Mouse (Mus musculus) adrenal gland, adult 18-20 months (tissue): Measurements from ENCODE around the gene Gramd4. TPM values are rescaled to one million over a fixed set of nuclear protein-coding genes. Genes with fewer than 3 reads are reported as not detected.
"Not testable (repeated sequence)": the region's sequence is repeated elsewhere in the genome, so short reads cannot be mapped to it uniquely, and the experiment has no call there.

Experiments
- DNase-seq, 2 experiments: peaks; one replicate each; pipeline ENCODE4 v3.0.0; 2021 to 2022; ENCODE audit warnings: low spot score in 2 of 2
- total RNA-seq, 2 experiments: library from RNA; stranded (reverse); gene quantifications; 1 replicate in 1 of 2; 2 replicates in 1 of 2; pipeline ENCODE4 v1.2.3; 2021

Gramd4 gene
- total RNA-seq, 2 experiments from 2014 or later: 12.7 to 14.6 TPM

DNA sequence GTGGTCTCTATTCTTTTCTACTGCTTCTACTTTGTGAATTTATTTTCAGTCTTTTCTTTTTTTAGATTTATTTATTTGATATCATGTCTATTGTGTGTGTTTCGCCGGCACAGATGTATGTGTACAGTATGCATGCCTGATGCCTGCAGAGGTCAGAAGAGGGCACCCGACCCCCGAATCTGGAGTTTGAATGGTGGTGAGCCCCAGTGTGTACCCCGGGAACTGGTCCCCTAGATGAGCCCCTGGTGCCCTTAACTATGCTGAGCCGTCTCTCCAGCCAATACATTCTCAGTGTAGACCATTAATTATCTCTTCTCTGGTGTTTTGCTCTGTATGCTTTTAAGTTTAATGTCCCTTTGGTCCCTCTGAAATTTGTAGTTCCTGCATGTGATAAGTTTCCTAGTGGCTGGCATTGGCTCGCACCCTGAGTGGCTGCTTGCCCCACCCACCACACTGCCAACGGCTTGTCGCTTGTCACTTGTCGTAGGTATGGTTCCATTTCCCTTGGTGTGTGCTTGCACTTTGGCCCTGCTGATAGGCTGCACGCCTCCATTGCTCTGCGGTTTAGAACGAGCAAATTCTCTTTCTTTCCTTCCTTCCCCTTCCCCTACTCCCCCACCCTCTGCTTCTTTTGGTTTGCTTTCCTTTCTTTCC is 31.7 kb downstream of the Gramd4 start:
- no peak for DNase-seq

DNA sequence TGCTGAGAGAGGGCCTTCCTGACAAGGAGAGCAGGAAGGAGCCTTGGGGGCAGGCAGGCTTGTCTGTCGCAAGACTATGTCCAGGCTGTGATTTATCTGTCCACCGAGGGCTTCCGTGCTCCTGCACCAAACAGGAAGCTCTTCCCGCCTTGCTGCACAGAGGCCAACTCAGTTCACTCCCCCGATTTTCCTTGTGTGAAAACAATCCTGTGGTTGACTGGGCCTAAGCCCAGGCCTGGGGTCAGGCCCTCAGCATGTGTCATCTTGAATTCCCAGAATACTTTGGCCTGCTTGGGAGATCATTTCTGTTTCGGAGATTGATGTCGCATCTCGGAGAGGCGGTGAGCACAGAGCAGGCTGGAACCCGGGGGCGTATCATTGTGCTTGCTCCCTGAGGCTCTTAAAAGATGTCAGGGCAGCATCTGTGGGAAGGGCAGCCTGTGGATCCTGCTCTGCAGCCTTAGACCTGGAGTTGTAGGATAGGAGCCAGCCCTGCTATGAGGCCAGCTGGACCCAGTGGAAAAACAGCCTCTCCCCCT is 32.6 kb downstream of the Gramd4 start:
- DNase-seq: peak; percentile 44 to 48

DNA sequence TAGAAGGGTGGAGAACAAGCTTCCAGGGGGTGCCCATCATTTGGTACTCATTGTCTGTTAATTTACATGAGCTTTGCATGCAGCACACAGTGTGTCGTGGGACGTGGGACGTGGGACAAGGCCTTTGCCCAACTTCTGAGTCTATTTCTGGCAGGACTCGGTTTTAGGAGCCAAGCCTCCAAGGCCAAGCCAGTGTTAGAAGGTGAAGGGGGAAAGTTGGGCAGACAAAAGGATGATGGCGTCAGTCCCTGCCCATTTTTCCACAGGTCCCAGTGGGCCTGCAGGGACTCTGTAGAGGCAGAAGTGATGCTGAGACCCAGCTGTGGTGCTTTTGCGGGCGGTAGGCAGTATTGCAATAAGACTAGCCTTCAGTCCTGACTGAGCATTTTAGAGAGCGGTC is 33.1 kb downstream of the Gramd4 start:
- no peak for DNase-seq

DNA sequence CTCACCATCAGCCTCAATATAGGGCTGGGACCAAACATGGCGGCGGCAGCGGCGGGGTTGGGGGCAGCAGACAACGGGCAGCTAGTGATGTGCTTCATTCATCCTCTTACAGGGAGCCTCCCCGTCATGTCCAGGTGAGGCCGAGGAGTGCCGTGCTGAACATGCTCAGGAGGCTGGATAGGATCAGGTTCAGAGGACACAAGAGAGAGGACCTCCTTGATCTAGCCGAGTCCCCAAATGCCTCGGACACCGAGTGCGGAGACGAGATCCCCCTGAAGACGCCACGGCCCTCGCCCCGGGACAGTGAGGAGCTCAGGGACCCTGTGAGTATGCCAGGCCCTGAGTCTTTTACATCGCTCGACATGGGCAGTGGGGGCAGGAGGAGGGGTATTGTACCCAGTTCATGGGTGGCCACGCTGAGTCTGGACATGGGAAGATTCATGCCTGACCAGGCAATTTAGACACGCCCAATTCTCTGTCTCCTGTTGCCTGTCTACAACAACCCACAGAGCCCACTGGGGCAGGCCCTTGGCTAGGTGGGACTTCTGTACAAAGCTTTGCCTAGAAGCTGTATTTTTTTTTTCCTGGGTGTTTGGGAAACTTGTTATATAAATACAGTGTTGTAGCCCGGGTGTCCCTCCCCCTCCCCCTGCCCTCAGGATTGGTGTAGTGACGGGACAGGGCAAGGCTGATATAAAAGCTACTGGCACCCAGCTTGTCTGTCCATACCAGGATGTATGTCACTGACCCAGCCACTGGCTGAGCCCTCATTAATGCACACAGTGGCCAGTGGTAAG is 33.9 kb downstream of the Gramd4 start:
- DNase-seq: no peak

DNA sequence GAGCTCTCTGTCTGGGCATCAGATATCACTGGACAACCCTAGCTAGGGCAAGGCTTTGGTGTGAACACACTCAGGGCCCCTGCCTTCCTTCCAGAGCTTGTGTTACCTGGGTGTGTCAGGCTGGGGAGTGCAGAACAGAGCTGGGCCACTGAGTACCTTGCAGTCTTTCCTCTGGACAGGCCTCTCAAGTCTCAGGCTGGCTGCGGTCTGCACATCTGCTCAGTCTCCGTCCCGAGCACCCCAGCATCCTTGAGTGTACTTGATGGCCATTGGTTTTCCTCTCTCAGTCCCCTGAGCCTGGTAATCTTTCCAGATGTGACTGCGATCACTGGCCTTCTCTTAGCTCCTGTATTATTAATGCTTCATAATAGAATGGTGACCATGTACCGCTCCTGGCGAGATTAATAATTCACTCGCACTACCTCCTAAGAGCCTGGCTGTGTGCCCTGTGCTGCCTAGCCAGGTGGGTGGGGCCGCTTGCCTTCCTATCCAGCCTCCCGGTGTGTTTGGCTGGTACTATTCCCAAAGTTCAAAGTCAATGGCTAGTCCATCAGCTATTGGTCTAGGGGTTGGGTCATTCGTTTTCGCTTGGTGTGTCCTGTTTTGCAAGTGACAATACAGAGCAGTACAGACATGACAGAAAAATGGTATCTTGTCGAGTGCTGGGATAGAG is 34.6 kb downstream of the Gramd4 start:
- DNase-seq: no peak

DNA sequence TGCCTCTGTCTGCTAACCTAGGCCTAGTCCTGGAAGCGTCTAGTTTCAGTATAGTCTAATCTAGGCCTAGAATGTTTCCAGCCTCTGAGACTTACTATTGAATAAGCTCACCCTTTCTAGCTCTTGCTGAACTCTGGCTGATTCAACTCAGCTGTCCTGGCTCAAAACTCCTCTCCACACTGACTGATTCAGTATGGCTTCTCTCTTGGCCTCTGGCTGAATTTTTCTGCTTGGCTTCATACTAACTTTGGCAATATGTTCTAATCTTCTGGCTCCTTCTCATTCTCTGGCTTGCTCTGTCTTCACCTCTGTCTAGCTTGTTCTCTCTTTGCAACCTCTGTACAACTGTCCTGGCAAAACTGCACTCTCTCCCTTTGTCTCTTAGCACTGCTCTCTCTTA is 35.7 kb downstream of the Gramd4 start:
- DNase-seq: no peak

DNA sequence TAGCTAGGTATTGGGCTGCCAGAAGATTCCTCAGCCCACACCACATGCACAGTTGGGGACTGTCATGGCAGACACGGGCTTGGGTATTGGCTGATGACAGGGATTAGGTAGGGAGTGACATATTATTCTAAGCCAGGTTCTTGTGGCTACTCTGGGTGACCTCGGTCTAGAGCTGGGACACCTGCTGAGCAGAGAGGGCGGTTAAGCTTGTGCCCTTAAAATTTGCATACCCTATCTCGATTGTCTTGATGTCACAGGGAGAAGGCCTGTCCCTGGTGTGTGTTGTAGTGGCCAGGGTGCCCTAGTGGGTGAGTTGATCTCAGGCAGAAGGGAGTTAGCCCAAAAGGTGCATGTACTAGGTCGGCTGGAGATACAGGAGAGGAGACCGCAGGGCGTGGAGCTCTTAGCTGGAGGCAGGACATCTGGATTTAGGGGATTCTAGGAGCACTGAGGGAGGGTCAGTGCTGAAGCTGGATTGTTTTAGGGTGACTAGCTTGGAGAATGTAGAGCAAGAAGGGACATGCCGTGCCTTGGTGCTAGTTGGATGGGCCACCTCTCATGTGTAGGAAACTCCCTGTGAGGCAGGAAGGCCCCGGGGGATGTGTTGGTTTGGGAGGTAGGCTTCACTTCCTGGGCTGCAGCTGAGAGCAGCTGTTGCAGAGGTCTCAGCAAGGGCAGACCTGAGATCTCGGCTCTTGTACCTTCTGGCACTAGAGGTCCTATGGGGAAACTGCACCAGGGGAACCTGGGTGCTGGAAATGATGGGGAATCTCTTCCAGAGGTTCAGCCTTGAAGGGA is 37.0 kb downstream of the Gramd4 start:
- DNase-seq: no peak

DNA sequence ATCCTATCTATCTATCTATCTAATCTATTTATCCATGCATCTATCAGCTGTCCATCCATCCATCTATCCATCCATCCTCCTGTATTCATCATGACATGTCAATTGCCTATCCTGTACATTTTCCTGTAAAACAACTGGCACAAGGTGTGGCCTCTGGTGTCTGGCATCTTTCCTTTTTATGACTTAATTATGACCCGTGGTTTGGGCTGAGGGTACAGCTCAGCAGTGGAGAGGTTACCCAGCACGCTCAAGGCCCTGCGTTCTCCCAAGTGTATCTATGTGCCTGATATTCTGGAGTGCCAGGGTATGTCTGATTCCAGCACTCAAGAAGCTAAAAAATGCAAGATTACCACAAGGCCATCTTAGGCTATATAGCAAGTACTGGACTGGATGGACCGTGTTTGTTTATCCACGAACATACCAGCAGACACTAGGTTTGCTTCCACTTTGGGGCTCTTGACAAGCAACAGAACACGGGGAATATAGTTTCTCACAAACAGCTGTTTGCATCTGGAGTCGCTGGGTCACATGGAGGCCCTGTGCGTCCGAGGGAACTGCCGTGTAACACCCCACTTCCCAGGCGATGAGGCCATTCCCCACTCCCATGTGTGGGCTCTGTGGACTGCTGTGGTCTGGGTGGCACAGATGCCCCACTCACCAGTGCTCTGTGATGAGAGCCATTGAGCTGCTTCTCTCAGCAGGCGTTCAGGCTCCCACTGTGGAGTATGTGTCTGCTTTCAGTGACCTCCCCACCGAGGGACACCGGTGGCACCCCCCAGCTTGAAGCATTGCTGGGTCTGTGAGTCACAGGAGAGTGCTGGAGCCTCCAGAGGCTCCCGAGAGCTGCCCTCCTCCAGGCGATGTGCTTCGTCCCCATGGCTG is 38.5 kb downstream of the Gramd4 start:
- DNase-seq: no peak

DNA sequence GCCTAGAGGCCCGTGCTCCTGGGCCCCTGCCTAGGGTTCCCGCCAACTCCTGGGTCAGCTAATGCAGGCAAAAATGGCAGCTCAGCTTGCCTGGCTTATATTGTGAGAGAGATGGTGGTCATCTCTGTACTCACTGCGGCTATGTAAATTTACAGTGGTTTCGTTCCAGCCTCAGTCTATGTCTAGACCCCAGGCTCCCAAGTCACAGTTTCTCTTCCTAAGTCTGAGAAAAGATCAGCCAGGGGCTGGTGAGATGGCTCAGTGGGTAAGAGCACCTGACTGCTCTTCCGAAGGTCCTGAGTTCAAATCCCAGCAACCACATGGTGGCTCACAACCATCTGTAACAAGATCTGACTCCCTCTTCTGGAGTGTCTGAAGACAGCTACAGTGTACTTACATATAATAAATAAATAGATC is 39.1 kb downstream of the Gramd4 start:
- not testable (repeated sequence) for DNase-seq

DNA sequence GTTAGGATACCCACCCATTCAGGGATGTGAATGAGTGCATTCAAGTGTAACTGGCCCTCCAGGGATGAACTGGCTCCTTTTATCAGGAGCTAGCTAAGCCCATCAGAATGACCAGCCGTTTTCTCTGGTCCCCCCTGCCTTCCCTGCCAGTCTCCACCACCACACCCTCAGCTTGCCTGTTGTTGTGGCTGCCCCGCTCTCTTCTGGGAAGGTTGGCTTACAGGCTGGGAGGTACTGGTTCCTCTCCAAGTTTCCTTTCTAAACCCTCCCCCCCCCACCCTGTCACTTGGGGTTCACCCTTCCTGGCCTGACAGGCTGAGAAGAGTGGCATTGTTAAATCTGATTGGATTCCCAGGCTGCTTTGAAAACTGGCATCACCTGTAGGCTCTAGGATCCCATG is 40.4 kb downstream of the Gramd4 start:
- DNase-seq: no peak

DNA sequence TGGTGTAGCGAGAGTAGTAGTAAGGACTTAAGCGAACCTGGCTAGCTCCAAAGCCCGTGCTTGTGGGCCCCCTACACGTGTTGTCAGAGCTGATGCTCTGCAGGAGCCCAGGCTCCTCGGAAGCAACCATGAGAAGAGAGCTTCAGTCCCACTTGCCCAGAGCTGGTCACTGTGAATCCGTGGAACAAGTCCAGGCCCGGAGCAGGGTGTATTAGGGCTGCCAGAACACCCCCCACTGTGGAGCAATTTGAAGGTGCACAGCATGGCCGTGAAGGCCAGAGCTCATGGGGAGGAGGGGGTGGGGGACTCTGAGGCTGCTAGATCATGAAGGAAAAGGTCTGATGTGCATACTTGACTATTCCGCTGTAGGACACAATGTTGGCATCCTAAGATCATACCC is 44.1 kb downstream of the Gramd4 start:
- no peak for DNase-seq

DNA sequence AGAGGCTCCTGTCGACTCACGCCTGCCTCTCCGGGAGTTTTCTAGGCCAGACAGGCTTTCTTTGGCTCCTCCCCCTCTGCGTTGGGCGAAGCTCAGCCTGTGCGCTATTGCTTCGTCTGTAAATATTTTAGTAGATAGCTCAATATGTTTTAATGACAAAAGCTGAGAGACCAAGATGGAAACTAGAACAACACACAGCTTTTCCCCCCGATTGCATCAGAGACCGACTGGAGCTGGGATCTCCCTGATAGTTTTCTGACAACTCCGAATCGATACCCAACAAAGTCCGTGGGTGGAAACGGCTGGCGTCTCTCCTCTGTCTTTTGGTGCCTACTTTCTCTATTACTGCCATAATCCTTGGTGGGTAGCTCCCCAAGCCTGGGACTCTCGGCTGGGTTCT is 44.8 kb downstream of the Gramd4 start:
- no peak for DNase-seq

DNA sequence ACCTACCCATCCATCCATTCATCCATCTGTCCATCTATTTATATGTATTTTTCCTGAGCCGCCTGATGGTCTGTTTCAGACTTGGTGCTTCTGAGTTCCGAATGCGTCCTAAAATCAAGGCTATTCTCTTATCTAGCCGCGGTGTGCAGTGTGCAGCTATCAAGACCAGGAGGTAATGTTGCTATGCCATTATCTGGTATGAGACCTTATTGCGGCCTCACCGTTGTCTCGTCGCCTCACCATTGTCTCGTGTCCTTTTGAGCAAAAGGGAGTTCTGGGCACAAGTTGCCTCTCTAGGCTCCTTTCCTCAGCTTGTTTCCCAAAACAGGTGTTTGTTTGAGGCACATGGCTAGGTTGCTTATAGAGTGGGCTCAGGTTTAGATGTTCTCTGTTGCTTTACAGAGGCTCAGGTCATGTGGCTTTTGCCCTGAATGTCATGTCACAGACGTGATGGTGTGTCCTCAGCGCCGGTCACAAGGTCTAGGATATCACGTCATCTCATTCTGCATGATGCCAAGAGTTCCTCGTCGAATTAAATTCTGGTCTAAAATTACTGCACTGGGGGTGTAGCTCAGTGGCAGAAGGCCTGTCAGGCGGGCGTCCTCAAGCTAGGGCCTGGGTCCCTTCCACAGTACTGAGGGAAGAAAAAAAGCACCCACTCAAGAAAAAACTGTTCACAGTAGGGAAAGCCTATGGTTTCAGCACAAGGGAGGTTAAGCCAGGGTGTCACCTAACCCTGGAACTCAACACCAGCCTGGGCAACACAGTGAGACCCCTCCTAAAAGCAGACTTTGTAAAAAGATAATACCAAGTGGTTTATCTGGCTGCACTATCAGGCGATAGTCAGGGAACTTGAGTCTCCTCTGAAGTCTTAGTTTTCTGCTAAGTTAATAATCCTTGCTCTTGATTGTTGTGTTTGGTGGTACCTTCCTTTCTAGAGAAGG is 47.2 kb downstream of the Gramd4 start:
- DNase-seq: no peak

DNA sequence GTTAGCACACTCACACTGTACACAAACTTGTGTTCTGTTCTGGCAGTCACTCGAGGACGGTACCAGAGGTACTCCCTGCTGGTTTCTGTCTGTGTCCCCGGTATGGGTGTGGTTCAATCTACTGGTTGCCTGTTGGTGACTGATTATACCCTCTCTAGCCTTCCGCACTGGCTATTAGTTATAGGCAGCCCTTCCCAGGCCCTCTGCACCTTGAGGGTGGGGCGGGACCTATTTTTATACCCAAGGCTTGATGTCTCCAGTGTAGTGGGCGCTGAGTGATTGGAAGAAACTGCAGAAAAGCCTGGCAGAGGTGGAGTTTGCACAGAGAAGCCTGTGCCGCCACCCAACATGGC is 47.8 kb downstream of the Gramd4 start:
- DNase-seq: no peak

DNA sequence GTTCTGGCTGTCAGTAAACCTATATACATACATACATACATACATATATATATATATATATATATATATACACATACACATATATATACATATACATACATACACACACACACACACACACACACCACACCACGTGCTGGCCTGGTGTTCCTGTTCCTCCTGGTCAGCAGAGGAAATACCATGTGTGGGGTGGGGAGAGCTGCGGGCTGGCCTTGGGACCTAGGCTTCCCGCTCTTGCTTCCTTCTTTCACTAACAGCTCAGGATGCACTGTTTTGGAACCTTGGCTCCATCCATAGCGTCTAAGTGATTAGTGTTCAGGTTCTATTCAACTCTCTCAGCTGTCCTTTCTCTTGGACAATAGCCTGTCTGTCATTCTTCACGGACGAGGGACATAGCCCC is 48.3 kb downstream of the Gramd4 start:
- no peak for DNase-seq

DNA sequence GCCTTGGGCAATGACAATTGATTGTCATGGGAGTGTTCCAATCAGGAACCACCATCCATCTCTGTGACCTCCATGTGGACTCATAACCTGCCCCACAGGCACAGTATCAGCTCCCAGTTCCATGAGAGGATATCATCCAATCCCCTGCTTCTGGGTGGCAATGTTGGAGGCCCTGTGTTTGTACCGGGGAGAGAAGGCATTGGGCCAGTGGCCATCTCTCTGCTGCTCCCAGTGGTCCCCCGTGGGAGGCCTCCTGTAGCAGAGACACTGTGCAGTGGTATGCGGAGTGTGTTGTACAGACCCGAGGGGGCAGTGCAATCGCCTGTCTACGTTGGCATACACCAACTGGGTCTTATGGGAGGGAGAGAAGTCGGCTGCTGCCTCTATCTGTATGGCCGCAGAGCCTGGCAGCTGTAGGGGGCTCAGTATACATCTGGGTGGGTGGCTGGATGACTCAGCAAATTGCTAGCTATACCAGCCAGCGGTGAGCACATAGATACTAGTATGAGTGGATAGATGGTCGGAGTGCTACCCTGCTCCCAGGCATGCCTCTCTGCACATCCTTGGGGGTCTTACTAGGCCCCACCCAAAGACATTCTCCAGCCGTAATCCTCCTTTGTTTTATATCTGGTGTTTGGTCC is 50.5 kb downstream of the Gramd4 start:
- DNase-seq: no peak

DNA sequence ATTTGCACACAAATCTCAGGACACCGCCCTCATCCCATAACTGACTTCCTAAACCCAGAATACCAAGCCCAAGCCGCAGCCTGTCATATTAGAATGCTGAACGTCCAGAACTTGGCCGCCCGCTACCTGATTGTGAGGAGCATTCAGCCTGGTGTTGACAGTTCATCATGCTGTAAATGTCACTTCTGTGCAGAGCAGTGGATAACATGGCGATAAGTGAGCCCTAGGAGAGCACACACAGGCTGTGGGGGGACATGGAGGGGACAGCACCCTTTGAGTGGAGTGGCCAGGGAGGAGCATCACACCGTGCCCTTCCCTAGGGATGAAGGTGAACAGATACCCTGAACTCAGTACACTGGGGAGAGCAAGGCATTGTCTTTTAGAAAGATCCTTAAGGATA is 51.8 kb downstream of the Gramd4 start:
- no peak for DNase-seq

DNA sequence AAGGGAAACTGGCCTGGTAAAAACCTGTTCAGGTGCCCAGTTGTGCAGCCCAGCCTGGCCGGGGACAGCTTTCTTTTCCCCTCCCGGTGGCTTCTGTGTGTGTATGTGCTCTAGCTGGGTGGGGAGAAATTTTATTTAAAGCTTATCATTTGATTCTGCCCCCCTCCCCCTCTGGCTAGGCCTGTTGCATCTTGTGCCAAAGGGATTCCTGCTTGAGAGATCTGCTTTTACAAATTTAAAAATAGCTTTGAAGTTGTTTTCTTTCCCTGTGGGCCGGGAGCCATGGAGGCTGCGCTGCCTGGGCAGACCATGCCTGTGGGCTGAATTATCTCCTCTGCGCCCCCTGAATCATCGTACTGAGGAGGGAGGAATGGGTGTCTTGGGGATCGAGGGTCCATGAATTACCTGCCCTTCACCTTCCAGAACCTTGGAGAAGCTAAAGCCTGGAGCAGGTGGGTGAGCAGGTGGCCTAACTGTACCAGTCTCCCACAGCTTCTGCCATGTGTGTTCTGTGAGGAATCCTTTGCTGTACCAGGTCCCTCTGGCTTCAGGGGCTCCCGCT is 52.2 kb downstream of the Gramd4 start:
- no peak for DNase-seq
